Mouse (Mus musculus) forebrain, embryonic 11.5 days (tissue): Measurements from ENCODE around the gene Rftn1. TPM values are rescaled to one million over a fixed set of nuclear protein-coding genes. Genes with fewer than 3 reads are reported as not detected.
A peak's percentile ranks its signal among the peaks of the same experiment; 100 is the strongest.

ENCODE experiments used
- ATAC-seq: fragments of 200-750 bp; cut with Nextera tagmentation; replicated peaks from 2 replicates; pipeline ENCODE4 v1.8.0; 2017; ENCODE audit warnings: moderate TSS enrichment; ENCODE audit not compliant: low FRiP score
- DNase-seq: peaks from one replicate; pipeline ENCODE4 v3.0.0-alpha.2; 2017; ENCODE audit warnings: low spot score
- H3K27ac ChIP-seq: fragments of 300-500 bp; sonication (generic); 2 replicates; pipeline ENCODE4 v1.5.1; 2014; ENCODE audit warnings: low read depth, low read length
- H3K27me3 ChIP-seq: fragments of 300-500 bp; sonication (generic); 2 replicates; pipeline ENCODE4 v1.6.1; 2014; ENCODE audit warnings: mild to moderate bottlenecking, low read length, mixed read lengths; ENCODE audit not compliant: control insufficient read depth, insufficient read depth
- H3K36me3 ChIP-seq: fragments of 300-500 bp; sonication (generic); 2 replicates; pipeline ENCODE4 v1.6.1; 2014; ENCODE audit warnings: mild to moderate bottlenecking, low read length, moderate library complexity, mixed read lengths; ENCODE audit not compliant: control insufficient read depth, insufficient read depth
- H3K4me1 ChIP-seq: fragments of 300-500 bp; sonication (generic); replicated peaks from 2 replicates; pipeline ENCODE4 v1.6.1; 2014; ENCODE audit warnings: low read length, mixed read lengths; ENCODE audit not compliant: control insufficient read depth, insufficient read depth
- H3K4me2 ChIP-seq: fragments of 300-500 bp; sonication (generic); 2 replicates; pipeline ENCODE4 v1.6.1; 2014; ENCODE audit warnings: low read depth, mild to moderate bottlenecking, low read length, moderate library complexity, mixed read lengths; ENCODE audit not compliant: severe bottlenecking
- H3K4me3 ChIP-seq: fragments of 300-500 bp; sonication (generic); 2 replicates; pipeline ENCODE4 v1.5.1; 2014; ENCODE audit warnings: low read depth, low read length
- H3K9ac ChIP-seq: fragments of 300-500 bp; sonication (generic); 2 replicates; pipeline ENCODE4 v1.6.1; 2014; ENCODE audit warnings: low read length
- H3K9me3 ChIP-seq: fragments of 300-500 bp; sonication (generic); 2 replicates; pipeline ENCODE4 v1.6.1; 2016; ENCODE audit warnings: low read length, mixed read lengths; ENCODE audit not compliant: control insufficient read depth
- WGBS: fragments of 180-500 bp; shearing (Covaris S2); extraction: QIAGEN DNeasy Blood & Tissue Kit; methylation state at CpG from one replicate; pipeline ENCODE4 v1.1.7; 2014; 5-methylcytosine and 5-hydroxymethylcytosine counted together
- polyA plus RNA-seq: library from polyadenylated mRNA; unstranded; fragments of >200 nt; fragmentation: Nextera tagmentation; extraction: Ambion mirVana; gene quantifications from 2 replicates; pipeline ENCODE4 v1.2.1, GENCODE M21; 2014

Rftn1 gene
- polyA plus RNA-seq, result 11.6 and 12.9 TPM in 2 replicates

DNA sequence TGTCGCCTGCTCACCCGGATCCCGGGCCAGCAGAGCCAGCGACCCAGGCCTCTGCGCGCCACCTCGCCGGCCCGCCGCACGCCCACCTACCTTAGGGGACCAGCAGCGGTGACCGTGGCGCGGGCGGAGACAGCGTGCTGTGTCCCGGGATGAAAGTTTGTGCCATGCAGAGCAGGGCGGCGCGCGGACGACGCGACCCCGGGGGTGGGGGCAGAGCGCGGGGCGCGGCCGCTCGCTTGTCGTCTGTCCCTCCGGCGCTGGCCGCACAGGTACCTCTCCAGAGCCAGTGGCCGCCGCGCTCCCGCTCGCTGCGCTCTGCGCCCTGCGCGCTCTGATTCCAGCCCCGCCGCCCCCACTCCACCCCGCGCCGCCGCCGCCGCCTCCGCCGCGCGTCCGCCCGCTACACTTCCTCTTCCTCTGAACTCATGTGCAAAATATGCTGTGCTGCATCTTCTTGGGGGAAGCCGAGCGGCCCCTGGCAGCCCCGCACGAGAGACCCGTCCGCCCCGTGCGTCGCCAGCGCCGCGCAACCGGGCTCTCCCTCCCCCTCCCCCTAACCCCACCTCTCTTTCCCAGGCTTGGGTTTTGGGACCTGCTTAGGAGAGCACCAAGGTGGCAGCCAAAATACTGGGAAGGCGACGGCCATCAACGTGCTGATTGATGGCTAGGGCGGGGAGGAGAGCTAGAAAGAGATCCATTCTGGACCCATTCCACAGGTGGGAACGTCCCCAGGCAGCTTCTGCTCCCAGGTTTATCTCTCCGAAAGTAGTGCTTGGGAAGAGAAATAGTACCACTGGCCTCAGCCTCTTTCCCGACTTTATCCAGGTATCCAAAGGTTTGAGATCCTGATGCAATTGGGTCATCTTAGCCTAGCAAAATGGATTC, at the start of gene Rftn1:
Gene Rftn1 (minus strand): TSS at position 544 of the 885 bp plus-strand sequence.
- WGBS, result 1% methylated on average over 53 of the region's 79 CpGs
- ATAC-seq (peak; percentile 37), DNase-seq (peak; percentile 75)
- Histone ChIP-seq H3K36me3 (no peaks in the 10 kb centered on the region), H3K4me1 (peaks cover 8% of the 10 kb centered on the region; the same call in 1 of the 2 replicates), H3K27me3 (peaks cover 28% of the 10 kb centered on the region), H3K4me2 (peak within 1 kb of the TSS; percentile 99), H3K4me3 (peak within 1 kb of the TSS; percentile 59), H3K9me3 (no peaks in the 10 kb centered on the region), H3K27ac (no peak within 1 kb of the TSS), H3K9ac (peak within 1 kb of the TSS; percentile 63)

GRCm38 (mm10) chr17:50237818-50238610, 47.5 kb upstream of the Rftn1 start:
- no peak for ATAC-seq
- Histone ChIP-seq H3K27ac (0 out of 2 replicates have a peak overlapping the region, but pooled peaks have one; percentile 3), H3K36me3 (no peaks in the 10 kb centered on the region), H3K4me3 (no peak overlapping the region), H3K4me1 (peaks cover 4% of the 10 kb centered on the region), H3K27me3 (no peaks in the 10 kb centered on the region), H3K4me2 (no peak overlapping the region), H3K9ac (no peak overlapping the region), H3K9me3 (no peaks in the 10 kb centered on the region)
- 68% methylated on average over 11 of the region's 11 CpGs for WGBS
- DNase-seq, result no peak

GRCm38 (mm10) chr17:50237436-50237709, 46.9 kb upstream of the Rftn1 start:
- DNase-seq (peak; percentile 92), ATAC-seq (peak; percentile 87)
- Histone ChIP-seq H3K27ac (peak overlapping the region; percentile 71), H3K27me3 (no peaks in the 10 kb centered on the region), H3K9ac (no peak overlapping the region; the same call in 1 of the 2 replicates), H3K36me3 (no peaks in the 10 kb centered on the region), H3K4me2 (peak overlapping the region; percentile 2; the same call in 1 of the 2 replicates), H3K4me1 (peaks cover 4% of the 10 kb centered on the region), H3K9me3 (no peaks in the 10 kb centered on the region), H3K4me3 (no peak overlapping the region)
- WGBS, result 6% methylated on average over 8 of the region's 8 CpGs

- ATAC-seq (peak; percentile 92), DNase-seq (peak; percentile 79)
- H3K36me3 ChIP-seq, result no peaks in the 10 kb centered on the region
- H3K4me3 ChIP-seq, result no peak overlapping the region
- H3K4me2 ChIP-seq, result peak overlapping the region; percentile 2
- H3K4me1 ChIP-seq, result peaks cover 4% of the 10 kb centered on the region
- no peaks in the 10 kb centered on the region for H3K9me3 ChIP-seq
- H3K27me3 ChIP-seq, result no peaks in the 10 kb centered on the region
- H3K9ac ChIP-seq, result peak overlapping the region; percentile 4; the same call in 1 of the 2 replicates
- H3K27ac ChIP-seq, result peak overlapping the region; percentile 71
- WGBS, result 15% methylated on average over 9 of the region's 9 CpGs
These were observed 46.4 kb upstream of the Rftn1 start for GRCm38 (mm10) chr17:50236702-50237435.

DNA sequence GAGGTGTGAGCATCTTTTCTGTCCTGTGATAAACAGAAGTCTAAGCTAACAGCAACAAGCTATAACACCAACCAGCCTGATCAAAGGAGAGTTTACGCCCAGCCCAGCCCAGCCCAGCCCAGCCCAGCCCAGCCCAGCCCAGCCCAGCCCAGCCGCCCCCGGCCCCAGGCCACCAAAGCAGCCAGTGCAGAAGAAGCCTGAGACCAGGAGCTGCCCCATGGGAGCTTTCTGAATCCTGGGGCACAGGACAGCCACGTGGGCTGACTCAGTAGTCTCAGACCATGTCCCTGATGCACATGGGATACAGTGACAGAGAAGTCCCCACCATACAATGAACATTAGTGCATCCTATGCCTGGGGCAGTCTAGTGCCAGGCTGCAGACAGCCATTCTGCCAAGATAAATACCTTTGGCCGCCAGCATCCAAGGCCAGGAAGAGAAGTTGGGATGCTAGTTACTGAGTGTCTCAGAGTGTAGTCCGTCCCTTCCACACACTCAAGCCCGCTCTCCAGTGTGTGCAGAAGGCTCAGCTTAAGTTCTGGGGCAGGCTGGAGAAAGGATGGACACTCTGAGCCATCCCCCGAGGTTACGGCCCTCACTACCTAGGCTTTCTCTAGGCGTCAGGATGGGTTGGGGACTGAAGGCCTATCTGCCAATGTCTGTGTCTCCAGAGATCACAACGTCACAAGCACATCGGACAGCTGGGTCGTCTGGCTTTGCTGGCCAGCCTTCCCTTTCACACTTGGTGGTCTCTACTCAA, 45.6 kb upstream of the Rftn1 start:
- peak overlapping the region; percentile 71; the same call in 1 of the 2 replicates for H3K27ac ChIP-seq
- 30% methylated on average over 13 of the region's 13 CpGs for WGBS
- DNase-seq, result peak; percentile 55

DNA sequence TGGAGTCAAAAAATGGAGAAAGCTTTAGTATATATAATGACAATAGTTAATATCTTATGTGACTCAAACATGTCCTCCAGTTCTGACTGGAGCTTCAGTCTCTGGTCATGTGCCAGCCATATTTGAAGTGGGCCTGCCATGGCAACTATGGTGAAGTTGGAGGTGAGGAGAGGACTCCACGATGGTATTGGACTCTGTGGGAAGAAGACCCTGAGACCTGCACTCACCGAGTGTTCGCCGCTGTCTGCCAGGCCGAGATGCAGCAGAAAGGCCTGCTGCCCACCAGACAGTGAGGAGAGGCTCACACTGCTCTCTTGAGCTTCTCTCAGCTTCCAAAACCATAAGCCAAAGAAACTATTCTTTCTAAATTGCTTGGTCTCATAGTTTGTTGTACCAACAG, 43.5 kb upstream of the Rftn1 start:
- no peaks in the 10 kb centered on the region for H3K36me3 ChIP-seq
- H3K4me2 ChIP-seq, result no peak overlapping the region
- H3K9me3 ChIP-seq, result no peaks in the 10 kb centered on the region
- ATAC-seq, result no peak
- no peak overlapping the region for H3K27ac ChIP-seq
- 91% methylated on average over 5 of the region's 5 CpGs for WGBS
- H3K4me3 ChIP-seq, result no peak overlapping the region
- H3K9ac ChIP-seq, result no peak overlapping the region
- H3K27me3 ChIP-seq, result no peaks in the 10 kb centered on the region
- H3K4me1 ChIP-seq, result peaks cover 4% of the 10 kb centered on the region
- DNase-seq, result no peak

More for the DNA sequence above, 45.6 kb upstream of the Rftn1 start:
- no peak overlapping the region for H3K4me3 ChIP-seq
- peaks cover 4% of the 10 kb centered on the region for H3K4me1 ChIP-seq
- H3K27me3 ChIP-seq, result no peaks in the 10 kb centered on the region
- peak; percentile 37 for ATAC-seq
- no peak overlapping the region for H3K4me2 ChIP-seq
- no peaks in the 10 kb centered on the region for H3K9me3 ChIP-seq
- no peak overlapping the region for H3K9ac ChIP-seq
- no peaks in the 10 kb centered on the region for H3K36me3 ChIP-seq

GRCm38 (mm10) chr17:50232821-50233220, 42.3 kb upstream of the Rftn1 start:
- no peak for ATAC-seq
- WGBS, result 93% methylated on average over 11 of the region's 11 CpGs
- Histone ChIP-seq H3K4me1 (peaks cover 4% of the 10 kb centered on the region), H3K27me3 (no peaks in the 10 kb centered on the region), H3K36me3 (no peaks in the 10 kb centered on the region), H3K4me3 (no peak overlapping the region), H3K27ac (no peak overlapping the region), H3K4me2 (no peak overlapping the region), H3K9ac (no peak overlapping the region), H3K9me3 (no peaks in the 10 kb centered on the region)
- no peak for DNase-seq
